Mouse (Mus musculus) forebrain, postnatal 0 days (tissue): ENCODE results near the gene Card10. TPM values are rescaled to one million over a fixed set of nuclear protein-coding genes. Genes with fewer than 3 reads are reported as not detected.
A peak's percentile ranks its signal among the peaks of the same experiment; 100 is the strongest.

Experiments used
- ATAC-seq: fragments of 200-750 bp; cut with Nextera tagmentation; 2 replicates; pipeline ENCODE4 v1.8.0; 2017; ENCODE audit warnings: mild to moderate bottlenecking, moderate library complexity
- DNase-seq: peaks from one replicate; pipeline ENCODE4 v3.0.0-alpha.2; 2015
- H3K27ac ChIP-seq: fragments of 300-500 bp; sonication (generic); 2 replicates; pipeline ENCODE4 v1.5.1; 2014; ENCODE audit warnings: low read depth, mild to moderate bottlenecking, antibody characterized with exemption, low read length, moderate library complexity, mixed read lengths
- H3K27me3 ChIP-seq: fragments of 300-500 bp; sonication (generic); 2 replicates; pipeline ENCODE4 v1.6.1; 2014; ENCODE audit warnings: mild to moderate bottlenecking, low read length, mixed read lengths; ENCODE audit not compliant: insufficient read depth
- H3K36me3 ChIP-seq: fragments of 300-500 bp; sonication (generic); 2 replicates; pipeline ENCODE4 v1.6.1; 2014; ENCODE audit warnings: mild to moderate bottlenecking, moderate library complexity; ENCODE audit not compliant: insufficient read depth
- H3K4me1 ChIP-seq: fragments of 300-500 bp; sonication (generic); 2 replicates; pipeline ENCODE4 v1.6.1; 2014; ENCODE audit warnings: antibody characterized with exemption; ENCODE audit not compliant: insufficient read depth
- H3K4me2 ChIP-seq: fragments of 300-500 bp; sonication (generic); 2 replicates; pipeline ENCODE4 v1.6.1; 2014; ENCODE audit warnings: low read depth, mild to moderate bottlenecking, moderate library complexity
- H3K4me3 ChIP-seq: fragments of 300-500 bp; sonication (generic); 2 replicates; pipeline ENCODE4 v1.5.1; 2014; ENCODE audit warnings: low read depth, low read length, mixed read lengths
- H3K9ac ChIP-seq: fragments of 300-500 bp; sonication (generic); 2 replicates; pipeline ENCODE4 v1.6.1; 2014; ENCODE audit warnings: mild to moderate bottlenecking
- H3K9me3 ChIP-seq: fragments of 300-500 bp; sonication (generic); 2 replicates; pipeline ENCODE4 v1.6.1; 2016; ENCODE audit warnings: low read length
- CTCF ChIP-seq: sonication (generic); IDR thresholded peaks from 2 replicates; pipeline ENCODE4 v1.5.1; 2016; ENCODE audit warnings: antibody characterized with exemption, control low read depth, low read depth
- WGBS: fragments of 180-500 bp; shearing (Covaris S2); extraction: QIAGEN DNeasy Blood & Tissue Kit; methylation state at CpG from one replicate; pipeline ENCODE4 v1.1.7; 2014; 5-methylcytosine and 5-hydroxymethylcytosine counted together
- polyA plus RNA-seq: library from polyadenylated mRNA; unstranded; fragments of >200 nt; fragmentation: Nextera tagmentation; extraction: Ambion mirVana; gene quantifications from 2 replicates; pipeline ENCODE4 v1.2.1, GENCODE M21; 2015
- total RNA-seq: library from RNA; depleted of rRNA; stranded (reverse); fragments of >200 nt; gene quantifications from 2 replicates; pipeline ENCODE4 v1.2.3, GENCODE M21; 2014

Gene Card10
- total and polyA plus RNA-seq, 2 experiments from 2014 or later, result 0.57 to 1.7 TPM

GRCm38 (mm10) chr15:78780908-78781307, 21.9 kb downstream of the Card10 start:
- no peak for TF ChIP-seq CTCF
- no peak overlapping the region for H3K4me3 ChIP-seq
- DNase-seq (no peak), ATAC-seq (no peak)
- no peaks in the 10 kb centered on the region for H3K27me3 ChIP-seq
- H3K4me1 ChIP-seq, result no peaks in the 10 kb centered on the region
- no peak overlapping the region for H3K27ac ChIP-seq
- H3K9me3 ChIP-seq, result no peaks in the 10 kb centered on the region
- no peak overlapping the region for H3K9ac ChIP-seq
- 84% methylated on average over 7 of the region's 7 CpGs for WGBS
- H3K36me3 ChIP-seq, result no peaks in the 10 kb centered on the region
- H3K4me2 ChIP-seq, result no peak overlapping the region

DNA sequence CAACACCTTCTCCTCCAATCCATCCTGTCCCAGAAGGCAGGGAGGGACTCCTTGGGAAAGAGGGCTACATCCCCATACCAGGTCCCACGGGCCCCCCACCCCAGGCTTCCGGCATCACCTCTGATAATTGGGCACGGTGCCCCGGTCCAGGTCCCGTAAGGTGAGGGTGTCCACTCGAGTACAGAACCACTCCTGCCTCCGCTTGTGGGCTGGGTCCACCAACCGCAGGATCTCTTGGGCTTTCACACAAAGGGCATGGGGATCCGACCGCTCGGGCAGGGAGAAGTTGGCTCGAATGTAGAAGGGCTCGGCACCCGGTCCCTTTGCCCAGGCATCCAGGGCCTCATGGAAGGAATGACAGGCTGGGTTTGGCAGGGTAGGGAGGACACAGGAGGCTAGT, 22.5 kb downstream of the Card10 start:
- no peak overlapping the region for H3K4me2 ChIP-seq
- ATAC-seq (no peak), DNase-seq (no peak)
- 91% methylated on average over 14 of the region's 14 CpGs for WGBS
- H3K27me3 ChIP-seq, result no peaks in the 10 kb centered on the region
- H3K9me3 ChIP-seq, result no peaks in the 10 kb centered on the region
- TF ChIP-seq CTCF, result no peak
- no peaks in the 10 kb centered on the region for H3K36me3 ChIP-seq
- H3K9ac ChIP-seq, result no peak overlapping the region
- no peaks in the 10 kb centered on the region for H3K4me1 ChIP-seq
- no peak overlapping the region for H3K4me3 ChIP-seq
- no peak overlapping the region for H3K27ac ChIP-seq

DNA sequence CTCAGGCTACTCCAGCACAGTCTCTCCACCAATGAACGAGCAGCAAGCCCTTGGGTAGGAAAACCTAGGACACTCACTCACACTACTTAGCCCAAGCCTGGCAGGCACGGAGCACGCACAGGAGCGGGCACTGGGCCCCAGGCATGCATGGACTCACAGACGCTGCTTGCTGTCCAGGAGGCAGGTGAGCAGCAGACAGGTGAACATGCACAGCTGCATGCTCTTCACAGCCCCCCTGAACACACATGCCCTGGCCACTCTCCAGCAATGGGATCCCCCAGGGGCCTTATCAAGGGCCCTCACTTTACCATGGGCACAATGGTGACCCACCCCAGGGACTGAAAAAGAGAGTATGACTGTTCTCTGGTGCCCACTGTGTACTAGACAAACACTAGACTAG, 23.2 kb downstream of the Card10 start:
- Histone ChIP-seq H3K9me3 (no peaks in the 10 kb centered on the region), H3K27me3 (no peaks in the 10 kb centered on the region), H3K4me1 (no peaks in the 10 kb centered on the region), H3K9ac (no peak overlapping the region), H3K4me3 (no peak overlapping the region), H3K36me3 (no peaks in the 10 kb centered on the region), H3K4me2 (no peak overlapping the region), H3K27ac (no peak overlapping the region)
- TF ChIP-seq CTCF, result no peak
- no peak for DNase-seq
- 93% methylated on average over 5 of the region's 5 CpGs for WGBS
- no peak for ATAC-seq

- DNase-seq (no peak), ATAC-seq (no peak)
- Histone ChIP-seq H3K27ac (no peak overlapping the region), H3K27me3 (no peaks in the 10 kb centered on the region), H3K9ac (no peak overlapping the region), H3K4me2 (no peak overlapping the region), H3K9me3 (no peaks in the 10 kb centered on the region), H3K4me3 (no peak overlapping the region), H3K36me3 (no peaks in the 10 kb centered on the region), H3K4me1 (no peaks in the 10 kb centered on the region)
- WGBS, result 74% methylated on average over 8 of the region's 8 CpGs
- TF ChIP-seq CTCF, result peak; percentile 41
Observed at GRCm38 (mm10) chr15:78779253-78779652, 23.6 kb downstream of the Card10 start.

DNA sequence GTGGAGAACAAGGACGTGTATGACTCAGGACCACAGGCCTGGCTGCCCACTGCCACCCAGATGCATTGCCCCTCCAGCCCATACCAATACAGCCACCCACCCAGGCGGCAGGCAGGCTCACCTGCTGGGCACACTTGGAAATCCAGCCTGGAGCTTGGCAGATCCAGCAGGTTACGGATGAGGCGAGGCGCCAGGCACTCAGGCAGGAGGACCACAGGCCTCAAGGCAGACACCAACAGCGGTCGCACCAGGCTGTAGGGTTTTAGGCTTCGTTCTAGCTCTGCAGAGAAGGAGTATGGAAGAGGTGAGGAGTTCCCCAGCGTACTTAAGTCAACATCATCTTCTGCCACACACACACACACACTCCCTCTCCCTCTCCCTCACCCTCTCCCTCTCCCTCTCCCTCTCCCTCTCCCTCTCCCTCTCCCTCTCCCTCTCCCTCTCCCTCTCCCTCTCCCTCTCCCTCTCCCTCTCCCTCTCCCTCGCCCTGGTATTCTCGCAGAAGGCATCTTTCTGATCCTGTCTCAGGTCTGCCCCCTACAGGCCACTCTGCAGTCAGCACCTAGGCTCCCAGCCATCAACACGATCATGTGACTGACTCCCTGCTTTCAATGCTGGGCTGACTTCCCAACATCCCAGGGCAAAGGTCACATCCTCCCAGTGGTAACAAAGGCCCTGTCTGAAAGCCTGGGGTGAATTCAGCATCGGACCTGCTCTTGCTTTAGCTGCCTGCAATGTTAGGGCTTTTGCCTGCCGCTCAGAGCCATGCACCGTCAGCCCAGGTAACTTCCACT, 24.6 kb downstream of the Card10 start:
- WGBS, result 44% methylated on average over 13 of the region's 15 CpGs

DNA sequence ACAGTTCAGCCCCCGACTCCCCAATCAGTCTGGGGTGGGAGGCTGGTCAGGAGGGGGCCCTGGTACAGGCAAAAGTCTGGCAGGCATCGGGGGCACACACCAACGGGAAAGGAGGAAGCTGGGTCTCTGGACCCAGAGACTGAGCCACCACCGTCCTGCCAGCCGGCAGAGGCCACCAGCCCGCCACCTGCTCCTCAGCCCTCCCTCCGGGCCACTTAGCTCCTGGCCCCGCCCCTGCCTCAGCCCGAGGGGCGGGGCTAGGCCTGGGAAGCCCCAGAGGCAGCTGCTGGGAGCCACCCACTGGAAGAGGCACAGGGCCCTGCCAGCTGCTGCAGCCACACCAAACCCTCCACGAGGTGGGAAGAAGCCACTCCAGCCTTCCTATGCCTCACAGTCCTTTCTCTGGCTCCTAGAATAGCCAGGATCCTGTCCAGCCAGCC, 29.5 kb downstream of the Card10 start, which contains the start of gene Mfng:
Mfng (minus strand) TSS at position 186 of the 440 bp plus-strand sequence.
- Histone ChIP-seq H3K9ac (peak within 1 kb of the TSS; percentile 35; the same call in 1 of the 2 replicates), H3K4me1 (peaks cover 16% of the 10 kb centered on the region)

More for the DNA sequence above, 24.6 kb downstream of the Card10 start:
- Histone ChIP-seq H3K4me2 (no peak overlapping the region), H3K4me1 (no peaks in the 10 kb centered on the region), H3K27me3 (no peaks in the 10 kb centered on the region), H3K9me3 (no peaks in the 10 kb centered on the region), H3K9ac (no peak overlapping the region), H3K36me3 (no peaks in the 10 kb centered on the region), H3K27ac (peak overlapping the region; percentile 64), H3K4me3 (no peak overlapping the region)
- TF ChIP-seq CTCF, result peak; percentile 85
- DNase-seq (peak; percentile 89), ATAC-seq (peak; percentile 75)

GRCm38 (mm10) chr15:78772856-78773255, 30.0 kb downstream of the Card10 start:
- ATAC-seq (no peak), DNase-seq (no peak)
- Histone ChIP-seq H3K27ac (no peak overlapping the region), H3K4me1 (peaks cover 16% of the 10 kb centered on the region), H3K27me3 (no peaks in the 10 kb centered on the region), H3K9me3 (no peaks in the 10 kb centered on the region), H3K9ac (peak overlapping the region; percentile 35; the same call in 1 of the 2 replicates), H3K36me3 (no peaks in the 10 kb centered on the region), H3K4me2 (peak overlapping the region; percentile 39), H3K4me3 (peak overlapping the region; percentile 11)
- WGBS, result 31% methylated on average over 14 of the region's 14 CpGs
- no peak for TF ChIP-seq CTCF

More for the DNA sequence above, 29.5 kb downstream of the Card10 start, which contains the start of gene Mfng:
- peak; percentile 72 for ATAC-seq
- Histone ChIP-seq H3K27ac (peak within 1 kb of the TSS; percentile 59), H3K4me2 (peak within 1 kb of the TSS; percentile 39), H3K27me3 (no peaks in the 10 kb centered on the region), H3K36me3 (no peaks in the 10 kb centered on the region), H3K9me3 (no peaks in the 10 kb centered on the region), H3K4me3 (peak within 1 kb of the TSS; percentile 11)
- WGBS, result 7% methylated on average over 11 of the region's 11 CpGs
- peak; percentile 73 for DNase-seq
- TF ChIP-seq CTCF, result no peak
